Mouse (Mus musculus) cerebellum, postnatal 10 days (tissue): Measurements from ENCODE around the gene Zfp580.
"Not testable (repeated sequence)": the region's sequence is repeated elsewhere in the genome, so short reads cannot be mapped to it uniquely, and the experiment has no call there.

ENCODE experiments used
- DNase-seq, 2 experiments: peaks; one replicate each; pipeline ENCODE4 v3.0.0; 2021; ENCODE audit warnings: mixed read lengths in 2 of 2

The Zfp580 gene

DNA sequence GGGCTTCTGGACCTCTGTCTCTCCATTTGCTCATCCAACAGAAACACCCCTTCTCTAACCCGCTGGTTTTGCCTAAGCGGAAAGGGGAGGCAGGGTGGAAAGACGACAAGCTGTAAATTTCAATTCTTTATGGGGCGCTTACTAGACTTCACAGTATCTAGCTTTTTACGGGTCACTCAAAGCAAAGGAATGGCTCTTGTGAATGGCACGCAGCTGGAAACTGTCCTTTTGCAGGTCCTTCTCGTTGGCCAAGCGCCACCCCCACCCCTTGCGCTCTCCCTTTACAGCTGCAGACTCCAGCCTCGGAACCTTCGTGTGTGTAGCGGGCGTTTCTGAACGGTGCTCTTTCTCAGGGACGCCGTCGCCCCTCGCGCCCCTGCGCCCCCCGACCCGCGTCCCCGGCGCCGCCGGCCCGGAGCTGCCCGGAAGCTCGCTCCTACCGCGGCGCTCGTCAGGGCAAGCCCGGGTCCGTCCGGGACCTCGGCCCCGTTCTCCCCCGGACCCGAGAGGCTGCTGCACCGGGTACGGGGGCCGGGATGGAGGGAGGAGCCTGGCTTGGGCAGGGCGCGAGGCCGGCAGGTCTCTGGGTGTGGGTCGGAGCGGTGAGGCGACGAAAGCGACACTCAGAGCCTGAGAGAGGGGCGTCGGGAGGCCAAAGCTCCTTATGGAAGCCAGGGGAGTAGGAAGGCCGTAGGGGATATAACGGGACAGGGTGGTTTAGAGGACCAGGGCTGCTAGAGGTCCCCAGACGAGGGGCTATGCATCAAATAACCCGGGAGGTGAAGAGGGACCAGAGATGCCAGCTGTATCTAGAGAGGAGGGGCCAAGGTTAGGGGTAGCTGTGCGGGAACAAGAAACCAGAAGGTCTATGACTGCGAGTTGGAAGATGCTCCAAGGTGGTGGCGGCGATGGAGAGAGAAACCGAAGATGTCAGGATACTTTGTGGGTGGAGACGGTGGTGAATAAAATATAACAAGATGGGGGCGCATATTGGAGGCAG, at the start of gene Zfp580:
Gene Zfp580, plus strand, starts transcription at position 346 of the 1,000 bp plus-strand sequence.
- DNase-seq = peak; percentile 91 to 92

DNA sequence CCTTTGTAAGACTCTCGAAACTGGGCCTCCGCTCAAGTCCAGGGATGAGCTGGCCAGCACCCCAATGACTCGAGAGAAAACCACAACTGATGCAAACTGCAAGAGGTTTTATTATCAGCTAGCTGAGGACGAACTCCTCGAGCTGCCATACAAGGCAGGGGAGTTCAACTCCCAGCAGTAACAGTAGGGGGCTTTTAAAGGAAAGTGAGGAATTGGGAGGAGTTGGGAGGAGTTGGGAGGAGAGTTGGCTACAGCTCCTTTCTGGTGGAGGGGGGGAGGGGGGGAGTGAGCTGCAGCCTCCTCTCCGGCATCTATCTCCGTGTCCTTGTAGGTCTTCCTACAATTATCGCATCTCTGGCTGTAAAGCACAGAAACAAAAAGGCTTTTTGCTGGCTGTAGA, 48.5 kb upstream of the Zfp580 start:
- DNase-seq = not testable (repeated sequence)

DNA sequence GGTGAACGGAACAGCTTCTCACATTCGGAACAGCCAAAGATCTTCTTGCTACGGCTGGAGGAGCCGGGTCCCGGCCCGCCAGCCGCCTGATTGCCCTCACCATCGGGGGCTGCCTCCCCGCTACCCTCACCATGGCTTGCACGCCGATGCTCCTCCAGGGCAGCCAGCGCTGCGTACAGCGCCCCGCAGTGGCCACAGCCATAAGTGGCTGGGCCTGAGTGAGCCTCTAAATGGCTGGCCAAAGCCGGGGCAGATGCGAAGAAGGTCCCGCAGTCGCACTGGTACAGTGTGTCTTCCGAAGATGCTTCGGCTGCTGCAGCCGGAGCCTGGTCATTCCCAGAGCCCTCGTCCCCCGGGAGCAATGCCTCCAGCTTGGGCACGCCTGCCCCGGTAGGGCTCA, 43.1 kb upstream of the Zfp580 start:
- no peak for DNase-seq

DNA sequence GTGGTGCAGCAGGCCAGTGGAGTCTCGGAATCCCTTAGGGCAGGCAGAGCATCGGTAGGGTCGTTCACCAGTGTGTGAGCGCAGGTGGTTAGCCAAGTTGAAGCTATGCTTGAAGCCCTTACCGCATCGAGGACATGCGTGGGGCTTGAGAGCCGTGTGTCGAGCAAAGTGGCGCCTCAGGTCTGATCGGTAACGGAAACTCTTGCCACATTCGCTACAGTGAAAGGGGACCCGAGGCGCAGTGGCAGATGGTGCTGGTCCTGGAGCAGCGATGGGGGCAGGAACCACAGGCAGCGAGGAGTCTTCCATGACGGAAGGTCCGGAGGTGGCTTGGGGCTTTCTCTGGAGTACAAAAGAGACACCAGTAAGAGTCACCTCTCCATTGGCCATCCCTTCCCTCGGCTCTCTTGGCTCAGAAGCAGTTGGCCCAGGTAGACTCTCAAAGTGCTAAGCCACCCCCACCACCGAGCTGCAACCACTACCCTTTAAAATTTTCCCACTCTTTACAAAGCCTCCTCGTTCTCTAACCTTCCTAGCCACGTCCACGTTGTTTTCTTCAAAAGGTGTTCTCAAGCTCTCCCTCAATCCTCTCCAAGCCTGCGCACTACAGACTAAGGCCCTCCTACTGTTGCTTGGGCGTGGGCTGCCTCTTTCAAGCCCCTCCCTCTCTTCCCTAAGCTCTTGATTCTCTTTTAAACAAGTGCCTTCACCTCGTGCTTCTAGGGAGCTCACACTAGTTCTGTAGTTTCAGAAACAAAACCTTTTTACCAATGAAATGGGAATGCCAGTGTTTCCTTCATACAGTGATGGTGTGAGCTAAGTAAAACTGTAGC, 38.4 kb upstream of the Zfp580 start:
- no peak for DNase-seq

DNA sequence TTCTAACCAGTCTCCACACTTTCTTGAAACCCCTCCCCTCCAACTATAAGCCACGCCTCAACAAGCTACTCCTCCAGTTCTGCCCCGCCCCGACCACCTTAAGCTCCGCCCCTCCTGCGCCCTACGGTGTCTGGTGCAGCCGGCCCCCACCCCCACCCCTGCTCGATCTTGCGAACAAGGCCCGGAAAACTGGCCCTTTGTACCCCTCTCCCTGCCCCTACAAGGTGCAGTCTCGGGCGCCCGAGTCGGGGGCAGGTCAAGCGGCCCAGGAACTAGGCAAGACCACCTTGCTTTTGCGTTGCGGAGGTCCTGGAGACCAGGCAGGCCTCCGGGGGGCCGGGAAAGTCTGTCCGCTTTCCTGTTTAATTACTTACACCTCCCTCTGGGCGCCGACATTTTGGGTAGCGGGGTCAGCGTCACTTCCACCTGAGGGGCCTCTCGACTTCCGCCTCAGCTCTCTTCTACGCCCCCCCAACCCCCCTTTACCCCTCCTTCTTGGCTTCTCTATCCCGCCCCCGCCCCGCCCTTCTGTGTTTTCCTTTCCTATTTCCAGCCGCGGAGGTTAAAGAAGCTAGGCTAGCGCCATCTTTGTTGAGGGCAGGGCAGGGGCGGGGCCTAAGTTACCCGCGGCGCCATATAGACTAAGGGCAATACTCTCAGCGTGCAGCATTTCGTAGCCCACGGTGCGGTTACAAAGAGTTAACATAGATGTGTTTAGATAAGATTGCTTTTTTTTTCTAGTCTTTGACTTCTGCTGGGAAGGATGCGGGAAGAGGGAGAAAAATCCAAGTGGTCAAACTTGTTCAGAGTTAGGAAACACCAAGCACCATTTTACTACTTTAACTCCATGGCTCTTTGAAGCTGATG, 36.9 kb upstream of the Zfp580 start, which contains the start of the genes Zfp524 and Fiz1:
Gene Zfp524, plus strand, starts transcription at position 165 of the 867 bp plus-strand sequence.
Gene Fiz1, minus strand, starts transcription at position 447 of the 867 bp plus-strand sequence.
- DNase-seq = peak; percentile 99

DNA sequence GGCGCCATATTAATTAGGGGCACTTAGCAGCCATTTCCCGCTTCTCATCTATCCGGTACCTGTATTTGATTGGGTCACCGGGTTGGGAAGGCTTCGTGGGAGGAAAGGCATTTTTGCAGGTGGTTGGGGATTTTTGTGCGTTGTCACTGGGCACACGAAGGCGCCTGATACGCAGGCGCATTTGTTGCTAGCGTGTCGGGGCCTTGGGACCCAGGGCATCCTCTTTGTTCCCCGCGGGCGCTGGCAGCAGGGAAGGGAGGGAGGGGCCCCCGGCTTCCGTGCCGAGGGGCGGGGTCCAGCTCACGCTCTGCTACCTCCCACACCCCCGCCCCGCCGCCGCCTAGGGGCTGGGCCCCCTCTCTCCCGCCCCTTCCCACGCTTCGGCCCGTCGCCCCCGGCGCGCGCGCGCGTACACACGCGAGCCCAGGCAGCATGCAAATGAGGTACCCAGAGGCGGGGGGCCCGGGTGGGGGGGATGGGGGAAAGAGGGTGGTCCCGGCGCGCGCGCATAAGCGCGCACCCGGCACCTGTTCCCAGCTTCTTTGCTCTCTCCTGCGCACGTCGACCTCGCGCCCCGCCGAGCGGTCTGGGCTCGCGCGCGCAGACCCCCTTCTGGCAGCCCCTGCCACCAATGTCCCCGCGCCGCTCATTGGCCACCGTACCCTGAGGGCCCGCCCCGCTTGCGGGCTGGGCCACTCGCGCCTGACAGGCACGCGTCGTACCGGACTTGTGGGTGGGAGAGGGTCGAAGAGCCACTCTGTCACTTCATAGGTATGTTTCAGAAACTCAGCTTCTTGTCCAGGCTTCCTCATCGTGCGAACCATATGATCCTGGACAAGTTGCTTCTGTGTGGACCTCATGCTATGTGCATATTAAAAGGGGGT, 36.0 kb upstream of the Zfp580 start, which contains the start of gene Gm44973:
Gene Gm44973, plus strand, starts transcription at position 379 of the 884 bp plus-strand sequence.
- peak; percentile 97 to 99 for DNase-seq

DNA sequence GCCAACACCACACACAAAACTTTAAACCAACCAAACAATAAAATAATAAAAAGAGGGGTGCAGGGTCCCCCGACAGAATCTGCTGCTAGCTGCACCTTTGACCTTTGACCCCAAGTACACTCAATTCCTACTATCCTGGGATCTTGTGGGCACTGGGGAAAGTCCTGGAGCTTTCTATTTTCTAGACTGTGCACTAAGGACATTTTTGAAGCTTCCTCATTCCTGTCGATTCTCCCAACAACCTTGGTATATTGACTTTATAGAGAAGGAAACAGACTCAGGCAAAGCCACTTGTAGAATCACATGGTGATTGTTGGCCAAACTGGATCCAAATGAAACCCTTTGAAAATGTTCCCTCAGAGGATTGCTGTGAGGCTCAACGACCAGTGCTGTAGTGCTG, 35.3 kb upstream of the Zfp580 start:
- DNase-seq = no peak

DNA sequence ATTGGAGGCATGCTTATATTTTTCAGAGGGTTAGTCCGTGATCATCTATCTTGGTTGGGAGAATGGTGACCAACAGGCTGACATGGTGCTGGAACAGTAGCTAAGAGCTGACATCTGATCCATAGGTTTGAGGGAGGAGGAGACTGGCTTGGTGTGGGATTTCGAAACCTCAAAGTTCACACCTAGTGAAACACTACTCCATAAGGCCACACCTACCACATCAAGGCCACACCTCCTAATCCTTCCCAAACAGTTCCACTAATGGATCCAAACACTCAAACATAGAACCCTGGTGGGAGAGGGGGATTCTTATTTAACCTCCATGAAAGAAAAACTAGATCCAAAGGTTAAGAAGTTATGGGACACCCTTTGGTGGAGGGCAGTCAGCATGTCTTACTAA, 34.4 kb upstream of the Zfp580 start:
- no peak for DNase-seq

DNA sequence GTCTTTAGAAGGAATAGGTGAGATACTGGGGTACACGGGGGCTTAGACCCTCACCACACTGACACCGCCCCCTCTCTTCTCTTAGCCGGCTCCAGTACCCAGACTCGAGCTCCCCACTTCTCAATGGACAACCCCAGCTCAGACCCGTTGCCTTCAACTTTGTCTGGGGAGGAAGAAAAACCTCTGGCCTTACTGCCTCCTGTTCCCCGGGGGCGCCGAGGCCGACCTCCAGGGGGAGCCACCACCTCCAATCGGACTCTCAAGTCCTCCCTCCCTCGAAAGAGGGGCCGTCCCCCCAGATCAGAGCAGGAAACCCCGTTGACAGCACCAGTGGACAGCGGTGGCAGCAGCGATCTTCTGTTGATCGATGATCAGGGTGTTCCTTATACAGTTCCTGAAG, 34.0 kb upstream of the Zfp580 start:
- DNase-seq = peak in 1 of 2 experiments; percentile 55

DNA sequence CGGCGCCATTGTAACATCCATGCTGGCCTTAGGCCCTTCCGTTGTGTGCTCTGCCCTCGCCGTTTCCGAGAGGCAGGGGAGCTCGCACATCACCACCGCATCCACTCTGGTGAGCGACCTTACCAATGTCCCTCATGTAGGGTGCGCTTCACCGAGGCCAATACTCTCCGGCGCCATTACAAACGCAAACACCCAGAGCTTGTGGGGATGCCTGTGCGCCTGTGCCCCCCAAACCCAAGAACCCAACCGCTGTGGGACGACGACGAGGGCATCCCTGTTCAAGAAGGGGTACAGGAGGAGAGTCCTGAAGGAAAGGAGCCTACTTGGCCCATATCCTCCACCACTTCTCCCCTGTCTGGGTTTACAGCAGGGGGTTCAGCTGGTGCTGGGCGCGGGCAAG, 33.4 kb upstream of the Zfp580 start:
- no peak for DNase-seq

DNA sequence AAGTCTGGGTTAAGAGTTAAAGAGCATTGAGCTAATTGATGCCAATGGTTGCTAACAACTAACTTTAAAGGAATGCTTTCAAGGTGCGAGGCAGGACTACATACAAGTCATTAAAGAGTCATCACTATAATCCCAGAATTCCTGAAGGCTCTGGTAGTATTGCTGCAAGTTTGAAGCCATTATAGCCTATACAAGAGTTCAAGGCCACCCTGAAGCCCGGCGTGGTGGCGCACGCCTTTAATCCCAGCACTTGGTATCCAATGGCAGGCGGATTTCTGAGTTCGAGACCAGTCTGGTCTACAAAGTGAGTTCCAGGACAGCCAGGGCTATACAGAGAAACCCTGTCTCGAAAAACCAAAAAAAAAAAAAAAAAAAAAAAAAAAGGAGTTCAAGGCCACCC, 31.8 kb upstream of the Zfp580 start:
- not testable (repeated sequence) for DNase-seq

DNA sequence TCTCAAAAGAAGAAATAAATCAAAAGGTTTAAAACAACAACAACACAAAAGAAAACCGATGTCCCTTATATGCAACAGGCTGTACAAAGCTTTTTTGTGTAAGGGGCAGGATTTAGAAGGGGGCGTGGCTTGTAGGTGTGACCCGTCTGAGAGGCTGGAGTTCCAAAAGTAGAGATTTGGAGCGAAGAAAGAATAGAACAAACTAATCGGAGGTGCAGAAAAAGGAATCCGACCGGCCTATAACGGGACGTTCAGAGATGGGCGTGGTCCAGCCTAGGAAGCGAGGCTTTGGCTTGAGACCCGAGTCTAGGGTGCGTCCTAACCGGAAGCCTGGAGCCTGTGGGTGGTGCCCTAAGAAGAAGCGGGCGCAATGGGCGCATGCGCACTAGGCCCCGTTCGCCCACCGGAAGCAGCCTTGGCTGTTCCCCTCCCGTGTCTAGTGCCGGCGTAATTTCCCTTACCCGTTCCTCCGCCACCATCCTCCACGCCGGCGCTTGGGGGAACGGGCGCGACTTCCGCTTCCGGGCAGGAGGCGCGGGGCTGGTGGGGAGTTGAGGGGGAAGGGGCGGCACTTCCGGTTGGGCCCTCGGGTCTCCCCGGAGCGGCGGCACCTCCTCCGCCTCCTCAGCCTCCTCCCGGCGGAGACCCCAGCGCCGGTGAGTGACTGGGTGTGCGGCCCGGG, 31.2 kb upstream of the Zfp580 start, which contains the start of the genes Zfp865 and Ccdc106:
Gene Zfp865, plus strand, starts transcription at position 377 of the 682 bp plus-strand sequence.
Gene Ccdc106, plus strand, starts transcription at position 554 of the 682 bp plus-strand sequence.
- DNase-seq = peak; percentile 99

DNA sequence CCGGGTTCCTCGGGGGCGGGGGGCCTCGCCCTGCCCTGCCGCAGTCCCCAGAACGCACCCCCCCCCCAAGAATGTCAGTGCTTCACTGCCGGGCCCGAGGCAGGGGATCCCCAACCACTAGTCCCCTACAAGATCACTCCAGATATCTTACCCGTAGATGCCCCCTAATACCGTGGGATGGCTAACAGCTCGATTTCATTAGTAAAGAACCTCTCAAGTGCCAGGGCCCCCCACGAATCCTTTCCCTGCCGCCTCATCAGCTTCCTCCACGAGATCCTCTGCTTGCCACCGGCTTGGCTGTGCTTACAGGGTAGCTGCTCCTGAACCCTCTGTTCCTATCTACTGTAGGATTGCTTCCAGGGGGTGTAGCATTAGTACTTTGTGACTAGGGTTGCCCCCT, 30.7 kb upstream of the Zfp580 start:
- no peak for DNase-seq

DNA sequence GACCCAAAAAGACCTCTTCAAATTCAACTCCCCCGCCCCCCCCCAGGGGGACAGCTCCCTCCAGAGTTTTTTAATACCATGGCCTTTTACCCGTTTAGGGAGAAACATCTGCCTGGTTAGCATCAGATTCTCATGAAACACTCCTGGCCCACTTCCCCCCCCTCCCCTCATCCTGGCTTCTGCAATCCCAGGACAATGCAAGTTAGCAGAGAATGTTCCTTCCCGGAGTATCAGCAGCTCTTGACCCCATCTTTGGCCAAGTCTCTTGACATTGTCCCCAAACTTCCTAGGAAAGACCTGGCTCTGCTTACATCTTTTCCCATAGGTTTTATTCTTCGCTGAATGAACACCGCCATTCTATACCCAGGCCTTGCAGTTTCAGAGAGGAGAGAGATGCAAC, 30.1 kb upstream of the Zfp580 start:
- no peak for DNase-seq

DNA sequence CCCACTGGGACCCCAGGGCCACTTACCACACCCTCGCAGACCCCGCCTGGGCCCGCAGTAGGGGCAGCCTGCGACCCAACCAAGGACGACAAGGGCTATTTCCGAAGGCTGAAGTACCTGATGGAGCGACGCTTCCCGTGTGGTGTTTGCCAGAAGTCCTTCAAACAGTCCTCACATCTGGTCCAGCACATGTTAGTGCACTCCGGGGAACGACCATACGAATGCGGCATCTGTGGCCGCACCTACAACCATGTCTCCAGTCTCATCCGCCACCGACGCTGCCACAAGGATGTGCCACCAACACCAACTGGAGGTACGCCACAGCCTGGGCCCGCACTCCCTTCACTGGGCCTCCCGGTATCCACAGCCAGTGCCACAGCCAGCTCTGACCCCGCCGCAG, 21.8 kb upstream of the Zfp580 start:
- no peak for DNase-seq

DNA sequence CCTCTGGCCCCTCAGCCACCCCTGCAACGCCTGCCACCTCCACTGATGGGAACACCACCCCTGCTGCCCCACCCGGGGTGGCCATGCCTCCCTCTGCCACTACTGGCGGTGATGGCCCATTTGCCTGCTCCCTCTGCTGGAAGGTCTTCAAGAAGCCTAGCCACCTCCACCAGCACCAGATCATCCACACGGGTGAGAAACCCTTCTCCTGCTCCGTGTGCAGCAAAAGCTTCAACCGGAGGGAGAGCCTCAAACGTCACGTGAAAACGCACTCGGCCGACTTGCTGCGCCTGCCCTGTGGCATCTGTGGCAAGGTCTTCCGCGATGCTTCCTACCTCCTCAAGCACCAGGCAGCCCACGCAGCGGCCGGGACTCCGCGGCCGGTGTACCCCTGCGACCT, 21.4 kb upstream of the Zfp580 start:
- no peak for DNase-seq

DNA sequence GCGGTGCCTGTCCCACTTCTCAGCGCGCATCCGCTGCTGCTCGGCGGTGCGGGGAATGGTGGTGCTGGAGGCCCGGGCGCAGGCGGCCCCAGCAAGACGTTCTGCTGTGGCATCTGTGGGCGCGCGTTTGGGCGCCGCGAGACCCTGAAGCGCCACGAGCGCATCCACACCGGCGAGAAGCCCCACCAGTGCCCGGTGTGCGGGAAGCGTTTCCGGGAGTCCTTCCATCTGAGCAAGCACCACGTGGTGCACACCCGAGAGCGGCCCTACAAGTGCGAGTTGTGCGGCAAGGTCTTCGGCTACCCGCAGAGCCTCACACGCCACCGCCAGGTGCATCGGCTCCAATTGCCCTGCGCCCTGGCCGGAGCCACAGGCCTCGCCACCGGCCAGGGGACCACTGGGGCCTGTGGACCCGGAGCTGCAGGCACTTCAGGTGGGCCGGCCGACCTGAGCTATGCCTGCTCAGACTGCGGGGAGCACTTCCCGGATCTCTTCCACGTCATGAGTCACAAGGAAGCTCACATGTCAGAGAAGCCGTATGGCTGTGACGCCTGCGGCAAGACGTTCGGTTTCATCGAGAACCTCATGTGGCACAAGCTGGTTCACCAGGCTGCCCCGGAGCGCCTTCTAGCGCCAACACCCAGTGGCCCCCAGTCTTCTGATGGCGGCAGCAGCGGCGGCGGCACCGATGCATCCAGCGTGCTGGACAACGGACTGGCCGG, 20.6 kb upstream of the Zfp580 start:
- DNase-seq = no peak

DNA sequence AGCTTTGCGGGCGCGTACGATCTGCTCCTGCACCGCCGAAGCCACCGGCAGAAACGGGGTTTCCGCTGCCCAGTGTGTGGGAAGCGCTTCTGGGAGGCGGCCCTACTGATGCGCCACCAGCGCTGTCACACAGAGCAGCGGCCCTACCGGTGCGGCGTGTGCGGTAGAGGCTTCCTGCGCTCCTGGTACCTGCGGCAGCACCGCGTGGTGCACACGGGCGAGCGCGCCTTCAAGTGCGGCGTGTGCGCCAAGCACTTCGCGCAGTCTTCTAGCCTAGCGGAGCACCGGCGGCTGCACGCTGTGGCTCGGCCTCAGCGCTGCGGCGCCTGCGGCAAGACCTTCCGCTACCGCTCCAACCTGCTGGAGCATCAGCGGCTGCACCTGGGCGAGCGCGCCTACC, 19.8 kb upstream of the Zfp580 start:
- no peak for DNase-seq

DNA sequence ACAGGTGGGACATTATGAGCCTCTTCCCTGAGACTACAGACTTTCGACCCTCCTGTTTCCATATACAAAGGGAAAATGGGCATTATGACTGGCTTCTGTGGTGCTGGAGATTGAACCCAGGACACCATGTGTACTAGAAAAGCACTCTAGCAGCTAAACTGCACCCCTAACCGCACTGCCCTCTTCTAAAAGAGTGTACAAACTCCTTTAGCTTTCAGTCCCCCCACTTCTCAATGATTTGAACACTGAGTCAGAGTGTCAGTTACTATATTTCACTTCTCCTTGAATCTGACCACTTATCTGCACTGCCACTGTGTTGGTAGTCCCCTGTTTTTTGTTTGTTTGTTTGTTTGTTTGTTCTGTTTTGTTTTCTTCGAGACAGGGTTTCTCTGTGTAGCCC, 17.5 kb upstream of the Zfp580 start, which contains the start of gene 4632433K11Rik:
Gene 4632433K11Rik, plus strand, starts transcription at position 301 of the 400 bp plus-strand sequence.
- DNase-seq = no peak

DNA sequence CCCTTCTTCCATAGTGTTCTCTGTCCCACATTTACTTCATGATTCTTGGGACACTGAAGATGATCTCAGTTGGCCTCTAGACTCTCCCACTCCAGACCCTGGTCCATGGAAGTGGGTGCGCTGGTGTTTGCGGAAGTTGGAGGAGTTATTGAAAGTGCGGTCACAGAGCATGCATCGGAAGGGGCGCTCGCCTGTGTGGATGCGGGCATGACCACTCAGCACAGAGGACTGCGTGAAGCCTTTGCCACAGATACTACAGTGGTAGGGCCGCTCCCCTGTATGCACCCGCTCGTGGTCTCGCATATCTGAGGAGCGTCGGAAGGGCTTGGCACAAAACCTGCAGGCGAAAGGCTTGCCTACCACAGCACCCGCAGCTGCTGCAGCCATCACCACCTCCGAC, 15.7 kb upstream of the Zfp580 start:
- no peak for DNase-seq
